Mouse (Mus musculus): ENCODE data around the gene Tram2.

Tram2 gene

GRCm38 (mm10) chr1:21067536-21068221 is 11.3 kb downstream of the Tram2 start:
- no peak for DNase-seq (ENCODE audit: low spot score in 2 of 2)

GRCm38 (mm10) chr1:21064153-21064552 is 14.9 kb downstream of the Tram2 start:
- no peak for DNase-seq (ENCODE audit: low spot score in 2 of 2)

- DNase-seq (ENCODE audit: low spot score in 2 of 2) = no peak
Observed at GRCm38 (mm10) chr1:21059385-21060109, 19.5 kb downstream of the Tram2 start.

GRCm38 (mm10) chr1:21053009-21053408 is 26.0 kb downstream of the Tram2 start:
- peak in 1 of 2 experiments; percentile 26 for DNase-seq (ENCODE audit: low spot score in 2 of 2)

GRCm38 (mm10) chr1:21052608-21053007 is 26.4 kb downstream of the Tram2 start:
- peak in 1 of 2 experiments; percentile 18 for DNase-seq (ENCODE audit: low spot score in 2 of 2)

- DNase-seq (ENCODE audit: low spot score in 2 of 2) = no peak
Observed at GRCm38 (mm10) chr1:21052132-21052545, 26.9 kb downstream of the Tram2 start.

GRCm38 (mm10) chr1:21049005-21049404 is 30.0 kb downstream of the Tram2 start:
- no peak for DNase-seq (ENCODE audit: low spot score in 2 of 2)

GRCm38 (mm10) chr1:21048402-21048801 is 30.6 kb downstream of the Tram2 start:
- no peak for DNase-seq (ENCODE audit: low spot score in 2 of 2)

GRCm38 (mm10) chr1:21042461-21042860 is 36.6 kb downstream of the Tram2 start:
- DNase-seq (ENCODE audit: low spot score in 2 of 2) = no peak

GRCm38 (mm10) chr1:21040610-21041326 is 38.3 kb downstream of the Tram2 start:
- DNase-seq (ENCODE audit: low spot score in 2 of 2) = no peak

GRCm38 (mm10) chr1:21040173-21040572 is 38.9 kb downstream of the Tram2 start:
- no peak for DNase-seq (ENCODE audit: low spot score in 2 of 2)

- DNase-seq (ENCODE audit: low spot score in 2 of 2) = no peak
Observed at GRCm38 (mm10) chr1:21039564-21039963, 39.5 kb downstream of the Tram2 start.

GRCm38 (mm10) chr1:21037881-21038601 is 41.0 kb downstream of the Tram2 start:
- no peak for DNase-seq (ENCODE audit: low spot score in 2 of 2)

- DNase-seq (ENCODE audit: low spot score in 2 of 2) = no peak
Observed at GRCm38 (mm10) chr1:21035878-21036277, 43.2 kb downstream of the Tram2 start.

GRCm38 (mm10) chr1:21033792-21034119 is 45.3 kb downstream of the Tram2 start:
- DNase-seq (ENCODE audit: low spot score in 2 of 2) = no peak

GRCm38 (mm10) chr1:21033065-21033791 is 45.8 kb downstream of the Tram2 start:
- DNase-seq (ENCODE audit: low spot score in 2 of 2) = no peak

- no peak for DNase-seq (ENCODE audit: low spot score in 2 of 2)
Observed at GRCm38 (mm10) chr1:21031650-21032049, 47.4 kb downstream of the Tram2 start.

- no peak for DNase-seq (ENCODE audit: low spot score in 2 of 2)
Observed at GRCm38 (mm10) chr1:21029000-21029399, 50.0 kb downstream of the Tram2 start.

- DNase-seq (ENCODE audit: low spot score in 2 of 2) = no peak
Observed at GRCm38 (mm10) chr1:21026534-21026933, 52.5 kb downstream of the Tram2 start.

GRCm38 (mm10) chr1:21025203-21025602 is 53.8 kb downstream of the Tram2 start:
- no peak for DNase-seq (ENCODE audit: low spot score in 2 of 2)

GRCm38 (mm10) chr1:21023101-21023500 is 55.9 kb downstream of the Tram2 start:
- DNase-seq (ENCODE audit: low spot score in 2 of 2) = no peak
